Mouse (Mus musculus): ENCODE results near the gene Dab1. TPM values are rescaled to one million over a fixed set of nuclear protein-coding genes. Genes with fewer than 3 reads are reported as not detected.

The Dab1 gene
- total and polyA plus RNA-seq, 2 experiments: 0.02 to 0.09 TPM

DNA sequence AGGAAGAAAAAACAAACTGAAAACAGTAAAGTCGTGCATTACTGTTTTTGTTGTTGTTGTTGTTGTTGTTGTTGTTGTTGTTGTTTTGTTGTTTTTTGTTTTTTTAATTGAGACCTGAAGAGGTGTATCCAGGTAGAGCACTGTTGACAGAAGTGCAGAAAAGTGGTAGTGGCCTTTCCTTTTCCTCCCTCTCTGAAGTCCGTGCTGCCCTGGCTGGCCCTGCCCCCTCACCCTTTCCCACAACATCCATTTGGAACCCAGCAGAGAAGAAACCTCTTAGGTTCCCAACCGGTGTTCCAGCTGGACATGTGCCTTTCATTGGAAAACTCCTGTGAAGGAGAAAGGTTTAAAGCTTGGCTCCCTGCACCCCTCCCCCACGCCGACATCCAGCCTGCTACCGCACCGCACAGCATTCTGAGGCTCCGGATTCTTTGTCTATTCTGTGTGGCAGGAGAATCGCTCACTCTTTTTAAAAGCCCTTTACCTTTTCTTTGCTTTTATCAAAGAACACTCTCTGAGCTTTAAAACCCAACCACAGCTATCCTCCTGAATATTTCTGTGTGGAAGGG, 334.6 kb downstream of the Dab1 start:
- Histone ChIP-seq H3K9ac (ENCODE audit: low read depth, low read length) (no peak overlapping the region), H3K36me3 (ENCODE audit: control insufficient read depth, insufficient read depth, low read length) (no peaks in the 10 kb centered on the region), H3K4me3 (ENCODE audit: insufficient read depth, low read depth, low read length) (no peak overlapping the region), H3K4me1 (ENCODE audit: control insufficient read depth, insufficient read depth, low read length) (no peaks in the 10 kb centered on the region), H3K27ac (replicated peaks; ENCODE audit: insufficient read depth, low read depth, low read length) (no peak overlapping the region), H3K27me3 (ENCODE audit: control insufficient read depth, insufficient read depth, low read length) (no peaks in the 10 kb centered on the region), H3K79me2 (ENCODE audit: control insufficient read depth, insufficient read depth, low read length) (no peaks in the 10 kb centered on the region)
- WGBS: 64% methylated on average over 9 of the region's 9 CpGs
- no peak for TF ChIP-seq POLR2A (IDR thresholded peaks at IDR 0.05; ENCODE audit: extremely low read depth, insufficient read depth, low read length)
- TF ChIP-seq CTCF (IDR thresholded peaks at IDR 0.05; ENCODE audit: low read depth, low read length): no peak
- DNase-seq (ENCODE audit: extremely low read depth, low read depth, low spot score): no peak

GRCm38 (mm10) chr4:103961134-103962049, 342.2 kb downstream of the Dab1 start:
- Histone ChIP-seq H3K4me1 (ENCODE audit: control insufficient read depth, insufficient read depth, low read length) (no peaks in the 10 kb centered on the region), H3K79me2 (ENCODE audit: control insufficient read depth, insufficient read depth, low read length) (no peaks in the 10 kb centered on the region), H3K27me3 (ENCODE audit: control insufficient read depth, insufficient read depth, low read length) (no peaks in the 10 kb centered on the region), H3K36me3 (ENCODE audit: control insufficient read depth, insufficient read depth, low read length) (no peaks in the 10 kb centered on the region), H3K27ac (replicated peaks; ENCODE audit: insufficient read depth, low read depth, low read length) (no peak overlapping the region), H3K9ac (ENCODE audit: low read depth, low read length) (no peak overlapping the region), H3K4me3 (ENCODE audit: insufficient read depth, low read depth, low read length) (no peak overlapping the region)
- TF ChIP-seq POLR2A (IDR thresholded peaks at IDR 0.05; ENCODE audit: extremely low read depth, insufficient read depth, low read length): no peak
- WGBS: 79% methylated on average over 7 of the region's 7 CpGs
- no peak for DNase-seq (ENCODE audit: extremely low read depth, low read depth, low spot score)

DNA sequence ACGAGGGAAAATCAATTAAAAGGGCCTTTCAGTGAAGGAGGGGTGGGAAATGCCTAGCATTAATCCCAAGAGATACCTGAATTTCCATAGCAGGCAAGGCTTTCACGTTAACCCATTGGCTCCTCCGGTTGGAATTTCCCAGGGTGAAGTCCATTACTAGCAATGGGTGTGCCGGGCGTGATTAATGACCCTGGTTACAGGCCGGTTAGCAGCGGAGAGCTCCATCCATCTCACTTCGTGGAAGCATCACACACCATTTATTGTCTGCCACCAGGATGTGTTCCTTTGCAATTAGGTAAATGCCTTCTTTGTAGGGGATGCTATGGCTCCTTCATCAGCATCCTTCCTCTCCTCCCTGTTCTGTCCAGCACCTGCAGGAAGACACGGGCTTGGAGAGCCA, 350.7 kb downstream of the Dab1 start:
- H3K27me3 ChIP-seq (ENCODE audit: control insufficient read depth, insufficient read depth, low read length): no peaks in the 10 kb centered on the region
- DNase-seq (ENCODE audit: extremely low read depth, low read depth, low spot score): no peak
- no peak overlapping the region for H3K27ac ChIP-seq (replicated peaks; ENCODE audit: insufficient read depth, low read depth, low read length)
- no peaks in the 10 kb centered on the region for H3K4me1 ChIP-seq (ENCODE audit: control insufficient read depth, insufficient read depth, low read length)
- no peak overlapping the region for H3K4me3 ChIP-seq (ENCODE audit: insufficient read depth, low read depth, low read length)
- no peak for TF ChIP-seq POLR2A (IDR thresholded peaks at IDR 0.05; ENCODE audit: extremely low read depth, insufficient read depth, low read length)
- no peak for TF ChIP-seq CTCF (IDR thresholded peaks at IDR 0.05; ENCODE audit: low read depth, low read length)
- H3K79me2 ChIP-seq (ENCODE audit: control insufficient read depth, insufficient read depth, low read length): no peaks in the 10 kb centered on the region
- no peak overlapping the region for H3K9ac ChIP-seq (ENCODE audit: low read depth, low read length)
- WGBS: 86% methylated on average over 9 of the region's 9 CpGs
- H3K36me3 ChIP-seq (ENCODE audit: control insufficient read depth, insufficient read depth, low read length): no peaks in the 10 kb centered on the region

- Histone ChIP-seq H3K79me2 (ENCODE audit: control insufficient read depth, insufficient read depth, low read length) (no peaks in the 10 kb centered on the region), H3K36me3 (ENCODE audit: control insufficient read depth, insufficient read depth, low read length) (no peaks in the 10 kb centered on the region), H3K4me1 (ENCODE audit: control insufficient read depth, insufficient read depth, low read length) (no peaks in the 10 kb centered on the region), H3K4me3 (ENCODE audit: insufficient read depth, low read depth, low read length) (no peak overlapping the region), H3K27ac (replicated peaks; ENCODE audit: insufficient read depth, low read depth, low read length) (no peak overlapping the region), H3K27me3 (ENCODE audit: control insufficient read depth, insufficient read depth, low read length) (no peaks in the 10 kb centered on the region), H3K9ac (ENCODE audit: low read depth, low read length) (no peak overlapping the region)
- peak; percentile 1 for DNase-seq (ENCODE audit: extremely low read depth, low read depth, low spot score)
- TF ChIP-seq CTCF (IDR thresholded peaks at IDR 0.05; ENCODE audit: low read depth, low read length) (no peak), POLR2A (IDR thresholded peaks at IDR 0.05; ENCODE audit: extremely low read depth, insufficient read depth, low read length) (no peak)
- WGBS: 47% methylated on average over 2 of the region's 2 CpGs
Observed at GRCm38 (mm10) chr4:103974536-103974935, 355.4 kb downstream of the Dab1 start.

GRCm38 (mm10) chr4:103974946-103975345, 355.8 kb downstream of the Dab1 start:
- H3K27ac ChIP-seq (replicated peaks; ENCODE audit: insufficient read depth, low read depth, low read length): no peak overlapping the region
- WGBS: 87% methylated on average over 2 of the region's 2 CpGs
- H3K4me3 ChIP-seq (ENCODE audit: insufficient read depth, low read depth, low read length): no peak overlapping the region
- H3K4me1 ChIP-seq (ENCODE audit: control insufficient read depth, insufficient read depth, low read length): no peaks in the 10 kb centered on the region
- no peaks in the 10 kb centered on the region for H3K79me2 ChIP-seq (ENCODE audit: control insufficient read depth, insufficient read depth, low read length)
- no peaks in the 10 kb centered on the region for H3K27me3 ChIP-seq (ENCODE audit: control insufficient read depth, insufficient read depth, low read length)
- no peak overlapping the region for H3K9ac ChIP-seq (ENCODE audit: low read depth, low read length)
- no peak for DNase-seq (ENCODE audit: extremely low read depth, low read depth, low spot score)
- H3K36me3 ChIP-seq (ENCODE audit: control insufficient read depth, insufficient read depth, low read length): no peaks in the 10 kb centered on the region
- TF ChIP-seq CTCF (IDR thresholded peaks at IDR 0.05; ENCODE audit: low read depth, low read length) (no peak), POLR2A (IDR thresholded peaks at IDR 0.05; ENCODE audit: extremely low read depth, insufficient read depth, low read length) (no peak)

GRCm38 (mm10) chr4:103993884-103994283, 374.7 kb downstream of the Dab1 start:
- TF ChIP-seq POLR2A (IDR thresholded peaks at IDR 0.05; ENCODE audit: extremely low read depth, insufficient read depth, low read length) (no peak), CTCF (IDR thresholded peaks at IDR 0.05; ENCODE audit: low read depth, low read length) (no peak)
- 91% methylated on average over 3 of the region's 3 CpGs for WGBS
- Histone ChIP-seq H3K36me3 (ENCODE audit: control insufficient read depth, insufficient read depth, low read length) (no peaks in the 10 kb centered on the region), H3K9ac (ENCODE audit: low read depth, low read length) (no peak overlapping the region), H3K4me1 (ENCODE audit: control insufficient read depth, insufficient read depth, low read length) (no peaks in the 10 kb centered on the region), H3K27me3 (ENCODE audit: control insufficient read depth, insufficient read depth, low read length) (no peaks in the 10 kb centered on the region), H3K79me2 (ENCODE audit: control insufficient read depth, insufficient read depth, low read length) (no peaks in the 10 kb centered on the region), H3K4me3 (ENCODE audit: insufficient read depth, low read depth, low read length) (no peak overlapping the region), H3K27ac (replicated peaks; ENCODE audit: insufficient read depth, low read depth, low read length) (no peak overlapping the region)
- no peak for DNase-seq (ENCODE audit: extremely low read depth, low read depth, low spot score)
